ENCODE assay signal across 24 mouse cellular contexts in genomic region chr19:20123546-20124195, GRCm38 (mm10).
"Had no signal": no experiment of that assay in that cellular context is flagged by ENCODE, and none has a peak within 500 bp of the region (broad histone marks: within the 10 kb centered on the region; RNA-seq: fewer than 3 reads in every experiment).

No protein-coding gene starts in this region.

- DNase-seq: kidney, adult 8-10 months; kidney, postnatal 10 days; kidney, postnatal 36 days; layer of hippocampus, postnatal 36 days; lung, adult 18-20 months; lung, postnatal 10 days; lung, postnatal 4 days; midbrain, embryonic 14.5 days; right cerebral cortex, postnatal 14 days; right cerebral cortex, postnatal 4 days; thymus, adult 2 months; thymus, postnatal 14 days; thymus, postnatal 4 days had no signal

- H3K27ac ChIP-seq: kidney, embryonic 15.5 days; left cerebral cortex, adult 2 months; limb, embryonic 12.5 days; limb, embryonic 15.5 days; liver, embryonic 15.5 days; lung, embryonic 15.5 days; neural tube, embryonic 12.5 days; neural tube, embryonic 15.5 days; stomach, postnatal 0 days had no signal

- H3K36me3 ChIP-seq: kidney, embryonic 15.5 days; limb, embryonic 12.5 days; limb, embryonic 15.5 days; liver, embryonic 15.5 days; lung, embryonic 15.5 days; neural tube, embryonic 12.5 days; neural tube, embryonic 15.5 days had no signal

- H3K9me3 ChIP-seq: kidney, embryonic 15.5 days; limb, embryonic 12.5 days; limb, embryonic 15.5 days; liver, embryonic 15.5 days; lung, embryonic 15.5 days; neural tube, embryonic 12.5 days; neural tube, embryonic 15.5 days had no signal

- H3K4me3 ChIP-seq: kidney, embryonic 15.5 days; left cerebral cortex, adult 2 months; limb, embryonic 12.5 days; limb, embryonic 15.5 days; liver, embryonic 15.5 days; lung, embryonic 15.5 days; neural tube, embryonic 12.5 days; neural tube, embryonic 15.5 days had no signal

- H3K4me1 ChIP-seq: kidney, embryonic 15.5 days; limb, embryonic 12.5 days; limb, embryonic 15.5 days; liver, embryonic 15.5 days; lung, embryonic 15.5 days had no signal

- H3K9ac ChIP-seq: kidney, embryonic 15.5 days; limb, embryonic 12.5 days; limb, embryonic 15.5 days; liver, embryonic 15.5 days; lung, embryonic 15.5 days; neural tube, embryonic 12.5 days; neural tube, embryonic 15.5 days had no signal

- H3K4me2 ChIP-seq: kidney, embryonic 15.5 days; limb, embryonic 12.5 days; limb, embryonic 15.5 days; liver, embryonic 11.5 days; liver, embryonic 15.5 days; lung, embryonic 15.5 days; midbrain, embryonic 11.5 days; neural tube, embryonic 12.5 days; neural tube, embryonic 15.5 days had no signal

- H3K27me3 ChIP-seq: kidney, embryonic 15.5 days; limb, embryonic 12.5 days; limb, embryonic 15.5 days; liver, embryonic 15.5 days; lung, embryonic 15.5 days; neural tube, embryonic 12.5 days; neural tube, embryonic 15.5 days had no signal
